Mouse (Mus musculus) testis, postnatal 14 days (tissue): ENCODE results near the gene Clec4a4.
"Not testable (repeated sequence)": the region's sequence is repeated elsewhere in the genome, so short reads cannot be mapped to it uniquely, and the experiment has no call there.

Source experiments
- DNase-seq: peaks from one replicate; pipeline ENCODE4 v3.0.0; 2021; ENCODE audit warnings: low spot score

Gene Clec4a4

GRCm38 (mm10) chr6:122989876-122990437 is at the start of gene Clec4a4:
Clec4a4 (plus strand) TSS chr6:122990367.
- DNase-seq = no peak

DNA sequence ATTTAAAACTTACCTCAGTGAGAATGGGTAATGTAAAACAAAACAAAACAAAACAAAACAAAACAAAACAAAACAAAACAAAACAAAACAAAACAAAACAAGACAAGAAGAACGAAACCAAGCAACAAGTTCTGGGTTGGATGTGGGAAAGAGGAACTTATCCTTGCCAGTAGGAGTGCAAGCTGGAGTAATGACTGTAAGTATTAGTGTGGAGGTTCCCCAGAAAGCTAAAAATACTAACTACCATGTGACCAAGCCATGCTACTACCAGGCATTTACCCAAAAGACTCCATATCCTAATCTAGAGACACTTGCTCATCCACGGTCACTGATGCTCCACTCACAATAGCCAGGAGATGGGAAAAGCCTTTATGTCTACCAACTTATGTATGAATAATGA is 43.4 kb upstream of the Clec4a4 start:
- DNase-seq = no peak

- no peak for DNase-seq
Observed at GRCm38 (mm10) chr6:122952401-122952800, 37.8 kb upstream of the Clec4a4 start, which contains the start of gene Clec4a3. Clec4a3 (plus strand) TSS chr6:122952515.

GRCm38 (mm10) chr6:122964562-122964961 is 25.6 kb upstream of the Clec4a4 start:
- DNase-seq = no peak

DNA sequence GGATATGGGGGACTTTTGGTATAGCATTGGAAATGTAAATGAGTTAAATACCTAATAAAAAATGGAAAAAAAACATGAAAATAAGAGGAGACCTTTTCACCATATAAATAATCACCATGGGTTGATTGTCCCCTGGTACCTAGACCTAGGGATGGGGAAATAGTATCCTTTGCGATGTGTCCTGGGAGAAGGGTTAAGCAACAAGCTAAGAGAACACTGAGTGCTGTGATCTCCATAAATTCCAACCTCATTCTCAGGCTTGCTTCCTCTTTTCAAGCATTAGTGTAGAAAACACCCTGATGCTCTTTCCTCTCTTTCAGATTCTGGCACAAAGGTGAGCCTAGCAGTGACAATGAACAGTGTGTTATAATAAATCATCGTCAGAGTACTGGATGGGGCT is 21.1 kb upstream of the Clec4a4 start:
- DNase-seq = no peak

- not testable (repeated sequence) for DNase-seq
Observed at GRCm38 (mm10) chr6:123004696-123005095, 14.5 kb downstream of the Clec4a4 start.

GRCm38 (mm10) chr6:123005591-123005990 is 15.4 kb downstream of the Clec4a4 start:
- no peak for DNase-seq

- no peak for DNase-seq
Observed at GRCm38 (mm10) chr6:123049742-123050372, 59.7 kb downstream of the Clec4a4 start, which contains the start of gene Clec4b1. Clec4b1 (plus strand) TSS chr6:123049962.
